Mouse (Mus musculus) lung, adult 2 months (tissue): Measurements from ENCODE around the gene Stat5a.

ENCODE experiments used
- CTCF ChIP-seq: fragments of 200-500 bp; IDR thresholded peaks from 2 replicates; pipeline ENCODE4 v1.5.1; 2011; ENCODE audit warnings: mild to moderate bottlenecking, low read length, control low read depth; ENCODE audit not compliant: insufficient read depth
- POLR2A ChIP-seq: fragments of 200-500 bp; IDR thresholded peaks from 2 replicates; pipeline ENCODE4 v1.6.1; 2011; ENCODE audit warnings: low read depth, mild to moderate bottlenecking, control low read depth, low read length, borderline replicate concordance; ENCODE audit errors: extremely low read depth

DNA sequence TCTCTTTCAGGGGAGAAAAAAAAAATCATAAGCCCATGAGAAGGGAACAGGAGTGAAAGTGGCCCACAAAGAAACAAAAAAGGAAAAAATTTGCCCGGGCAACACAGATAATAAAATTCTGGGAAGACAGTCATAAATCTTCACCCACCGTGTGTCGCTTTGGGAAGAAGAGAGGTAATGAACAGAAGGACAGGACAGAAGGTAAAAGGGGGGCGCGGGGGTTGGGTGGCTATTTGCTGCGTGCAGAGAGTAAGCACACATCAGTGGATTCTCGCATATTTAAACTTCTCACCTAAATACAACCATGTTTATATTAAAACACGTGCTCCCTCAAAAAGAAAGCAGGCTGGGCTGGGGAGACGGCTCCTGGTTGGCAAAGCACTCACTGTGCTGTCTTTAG is 41.8 kb upstream of the Stat5a start:
- no peak for TF ChIP-seq POLR2A
- TF ChIP-seq CTCF: no peak
